Mouse (Mus musculus) embryonic facial prominence, embryonic 10.5 days (tissue): ENCODE measurements around the gene Olfr1065. TPM values are rescaled to one million over a fixed set of nuclear protein-coding genes. Genes with fewer than 3 reads are reported as not detected.
"Not testable (repeated sequence)": the region's sequence is repeated elsewhere in the genome, so short reads cannot be mapped to it uniquely, and the experiment has no call there.

Experiments used
- DNase-seq: peaks from one replicate; pipeline ENCODE4 v3.0.0-alpha.2; 2017; ENCODE audit warnings: low spot score
- H3K27ac ChIP-seq: fragments of 300-500 bp; sonication (generic); replicated peaks from 2 replicates; pipeline ENCODE4 v1.5.1; 2016; ENCODE audit warnings: mild to moderate bottlenecking
- H3K27me3 ChIP-seq: fragments of 300-500 bp; sonication (generic); replicated peaks from 2 replicates; pipeline ENCODE4 v1.6.1; 2016; ENCODE audit warnings: low read depth, mild to moderate bottlenecking; ENCODE audit not compliant: poor library complexity, severe bottlenecking
- H3K36me3 ChIP-seq: fragments of 300-500 bp; sonication (generic); replicated peaks from 2 replicates; pipeline ENCODE4 v1.6.1; 2016; ENCODE audit warnings: mild to moderate bottlenecking, moderate library complexity
- H3K4me1 ChIP-seq: fragments of 300-500 bp; sonication (generic); 2 replicates; pipeline ENCODE4 v1.6.1; 2016
- H3K4me3 ChIP-seq: fragments of 300-500 bp; sonication (generic); 2 replicates; pipeline ENCODE4 v1.5.1; 2016; ENCODE audit warnings: mild to moderate bottlenecking, moderate library complexity
- H3K9me3 ChIP-seq: fragments of 300-500 bp; sonication (generic); 2 replicates; pipeline ENCODE4 v1.6.1; 2016; ENCODE audit warnings: mild to moderate bottlenecking
- WGBS: fragments of 180-500 bp; shearing (Covaris S2); methylation state at CpG from one replicate; pipeline ENCODE4 v1.1.7; 2016; 5-methylcytosine and 5-hydroxymethylcytosine counted together
- polyA plus RNA-seq: library from polyadenylated mRNA; unstranded; fragments of >200 nt; fragmentation: Nextera tagmentation; extraction: Ambion mirVana; gene quantifications from 2 replicates; pipeline ENCODE4 v1.2.1, GENCODE M21; 2016

Olfr1065 gene
- not detected in 2 replicates for polyA plus RNA-seq

DNA sequence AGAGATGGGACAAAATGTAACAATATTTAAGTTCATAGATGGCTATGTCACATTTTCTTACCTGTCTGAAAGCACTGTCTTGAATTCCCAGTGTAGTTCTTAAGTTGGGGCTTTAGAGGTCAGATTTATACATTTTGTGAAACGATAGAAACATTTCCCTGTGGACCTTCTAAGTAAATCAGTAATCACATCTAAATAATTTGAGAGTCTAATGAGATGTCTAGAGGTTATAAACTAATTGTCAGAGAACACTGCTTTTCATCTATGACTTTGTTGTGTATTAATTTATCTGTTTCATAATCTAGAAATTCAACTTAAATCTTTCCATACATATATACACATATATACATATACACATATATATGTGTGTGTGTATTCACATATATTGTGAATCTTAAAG, at the start of gene Olfr1065:
Gene Olfr1065, minus strand, starts transcription at position 101 of the 400 bp plus-strand sequence.
- not testable (repeated sequence) for H3K4me1 ChIP-seq, H3K9me3 ChIP-seq, DNase-seq, H3K27me3 ChIP-seq, H3K36me3 ChIP-seq, H3K27ac ChIP-seq, H3K4me3 ChIP-seq
- 82% methylated on average over 1 of the region's 1 CpGs for WGBS

GRCm38 (mm10) chr2:86487286-86487685, 36.9 kb upstream of the Olfr1065 start, which contains the start of gene Olfr228:
TSS of gene Olfr228 (minus strand) at chr2:86487386.
- H3K36me3 ChIP-seq: no peaks in the 10 kb centered on the region
- no peak within 1 kb of the TSS for H3K4me3 ChIP-seq
- no peaks in the 10 kb centered on the region for H3K4me1 ChIP-seq
- H3K9me3 ChIP-seq: no peaks in the 10 kb centered on the region
- H3K27ac ChIP-seq: no peak within 1 kb of the TSS
- DNase-seq: no peak
- WGBS: 37% methylated on average over 1 of the region's 1 CpGs
- H3K27me3 ChIP-seq: no peaks in the 10 kb centered on the region

GRCm38 (mm10) chr2:86464442-86465109, 14.2 kb upstream of the Olfr1065 start:
- no peak overlapping the region for H3K4me3 ChIP-seq
- H3K9me3 ChIP-seq: no peaks in the 10 kb centered on the region
- 40% methylated on average over 10 of the region's 10 CpGs for WGBS
- no peaks in the 10 kb centered on the region for H3K4me1 ChIP-seq
- peak; percentile 61 for DNase-seq
- no peaks in the 10 kb centered on the region for H3K27me3 ChIP-seq
- no peaks in the 10 kb centered on the region for H3K36me3 ChIP-seq
- no peak overlapping the region for H3K27ac ChIP-seq

GRCm38 (mm10) chr2:86460434-86460833, 10.0 kb upstream of the Olfr1065 start:
- no peak for DNase-seq
- 83% methylated on average over 1 of the region's 1 CpGs for WGBS
- H3K9me3 ChIP-seq: no peaks in the 10 kb centered on the region
- H3K27ac ChIP-seq: no peak overlapping the region
- no peak overlapping the region for H3K4me3 ChIP-seq
- H3K27me3 ChIP-seq: no peaks in the 10 kb centered on the region
- no peaks in the 10 kb centered on the region for H3K4me1 ChIP-seq
- H3K36me3 ChIP-seq: no peaks in the 10 kb centered on the region

- Histone ChIP-seq H3K36me3 (no peaks in the 10 kb centered on the region), H3K9me3 (no peaks in the 10 kb centered on the region), H3K4me3 (no peak within 1 kb of the TSS), H3K27ac (no peak within 1 kb of the TSS), H3K27me3 (no peaks in the 10 kb centered on the region), H3K4me1 (no peaks in the 10 kb centered on the region)
- DNase-seq: no peak
- 89% methylated on average over 1 of the region's 1 CpGs for WGBS
Measured at GRCm38 (mm10) chr2:86456169-86456568, 5.8 kb upstream of the Olfr1065 start, which contains the start of gene Olfr1066. TSS of gene Olfr1066 (minus strand) at chr2:86456269.

DNA sequence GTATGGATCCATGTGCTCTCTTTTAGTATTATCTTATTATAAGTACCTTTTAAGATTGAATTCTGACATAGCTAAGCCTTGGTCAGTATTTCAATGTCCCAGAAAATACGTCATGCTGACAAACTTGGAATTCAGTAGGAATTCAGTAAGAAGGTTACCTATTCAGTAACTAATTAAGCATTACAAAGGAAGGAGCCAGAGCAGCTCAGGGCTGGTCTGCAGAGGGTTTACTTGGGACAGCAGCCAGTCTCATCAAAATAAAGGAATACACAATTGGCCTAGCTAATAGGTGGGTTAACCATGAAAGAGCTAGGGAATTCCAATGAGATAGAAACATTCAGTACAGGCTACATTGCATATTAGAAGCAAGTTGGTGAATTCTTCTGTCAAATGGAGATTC, 8.3 kb downstream of the Olfr1065 start:
- WGBS: 72% methylated on average over 1 of the region's 1 CpGs
- not testable (repeated sequence) for DNase-seq, H3K36me3 ChIP-seq, H3K9me3 ChIP-seq, H3K4me1 ChIP-seq, H3K27ac ChIP-seq, H3K4me3 ChIP-seq, H3K27me3 ChIP-seq

GRCm38 (mm10) chr2:86428511-86428910, 21.9 kb downstream of the Olfr1065 start:
- not testable (repeated sequence) for DNase-seq, H3K27ac ChIP-seq, H3K27me3 ChIP-seq, H3K9me3 ChIP-seq, H3K4me1 ChIP-seq, H3K36me3 ChIP-seq, H3K4me3 ChIP-seq
- 90% methylated on average over 8 of the region's 8 CpGs for WGBS

DNA sequence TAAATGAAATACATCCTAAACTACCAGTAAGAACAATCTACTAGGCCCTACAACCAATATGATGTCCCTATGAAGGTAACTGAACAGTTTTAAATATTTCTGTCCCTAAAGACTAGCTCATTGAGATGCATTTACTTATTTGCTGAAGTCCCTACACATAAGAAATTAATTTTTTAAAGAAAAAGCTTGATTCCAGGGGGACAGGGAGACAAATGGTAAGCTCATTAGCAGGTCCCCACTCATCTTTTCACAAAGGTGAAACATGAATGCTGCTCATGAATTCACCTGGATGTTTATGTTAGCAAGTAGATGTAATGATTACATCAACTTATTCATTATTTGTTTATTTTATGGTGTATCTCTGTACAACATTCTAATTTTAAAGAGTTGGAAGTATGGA, 23.7 kb downstream of the Olfr1065 start, which contains the start of gene Olfr1062:
Gene Olfr1062, minus strand, starts transcription at position 101 of the 400 bp plus-strand sequence.
- H3K4me1 ChIP-seq, H3K4me3 ChIP-seq, H3K36me3 ChIP-seq, H3K27me3 ChIP-seq, DNase-seq, H3K9me3 ChIP-seq, H3K27ac ChIP-seq: not testable (repeated sequence)

- H3K27ac ChIP-seq: no peak within 1 kb of the TSS
- no peaks in the 10 kb centered on the region for H3K9me3 ChIP-seq
- no peak within 1 kb of the TSS for H3K4me3 ChIP-seq
- no peaks in the 10 kb centered on the region for H3K36me3 ChIP-seq
- H3K4me1 ChIP-seq: no peaks in the 10 kb centered on the region
- DNase-seq: no peak
- no peaks in the 10 kb centered on the region for H3K27me3 ChIP-seq
- WGBS: 85% methylated on average over 1 of the region's 1 CpGs
Measured at GRCm38 (mm10) chr2:86413950-86414349, 36.4 kb downstream of the Olfr1065 start, which contains the start of gene Olfr1061. TSS of gene Olfr1061 (minus strand) at chr2:86414050.

- H3K4me3 ChIP-seq: no peak overlapping the region
- H3K27me3 ChIP-seq: no peaks in the 10 kb centered on the region
- H3K9me3 ChIP-seq: no peaks in the 10 kb centered on the region
- DNase-seq: no peak
- 95% methylated on average over 2 of the region's 2 CpGs for WGBS
- H3K27ac ChIP-seq: no peak overlapping the region
- H3K36me3 ChIP-seq: no peaks in the 10 kb centered on the region
- H3K4me1 ChIP-seq: no peaks in the 10 kb centered on the region
Measured at GRCm38 (mm10) chr2:86395114-86395513, 55.3 kb downstream of the Olfr1065 start.

Other genes starting within 250 kb of the Olfr1065 start
- gene Olfr1045, start 247.6 kb downstream of the Olfr1065 start, polyA plus RNA-seq: not detected in 2 replicates
- not detected in 2 replicates for gene Olfr1046, start 231.3 kb downstream of the Olfr1065 start, polyA plus RNA-seq
- gene Olfr1047, start 219.2 kb downstream of the Olfr1065 start, polyA plus RNA-seq: not detected in 2 replicates
- not detected in 2 replicates for gene Olfr1048, start 210.3 kb downstream of the Olfr1065 start, polyA plus RNA-seq
- not detected in 2 replicates for gene Olfr1049, start 192.3 kb downstream of the Olfr1065 start, polyA plus RNA-seq
- not detected in 2 replicates for gene Olfr1051, start 171.5 kb downstream of the Olfr1065 start, polyA plus RNA-seq
- gene Olfr1052, start 158.1 kb downstream of the Olfr1065 start, polyA plus RNA-seq: not detected in 2 replicates
- gene Olfr1053, start 135.3 kb downstream of the Olfr1065 start, polyA plus RNA-seq: not detected in 2 replicates
- not detected in 2 replicates for gene Olfr1054, start 115.2 kb downstream of the Olfr1065 start, polyA plus RNA-seq
- not detected in 2 replicates for gene Olfr1055, start 100.3 kb downstream of the Olfr1065 start, polyA plus RNA-seq
- gene Olfr1056, start 88.1 kb downstream of the Olfr1065 start, polyA plus RNA-seq: not detected in 2 replicates
- gene Olfr1057, start 72.2 kb downstream of the Olfr1065 start, polyA plus RNA-seq: not detected in 2 replicates
- gene Olfr1058, start 62.0 kb downstream of the Olfr1065 start, polyA plus RNA-seq: not detected in 2 replicates
- gene Olfr1061, start 36.5 kb downstream of the Olfr1065 start, polyA plus RNA-seq: not detected in 2 replicates
- not detected in 2 replicates for gene Olfr1062, start 23.8 kb downstream of the Olfr1065 start, polyA plus RNA-seq
- gene Olfr1066, start 5.7 kb upstream of the Olfr1065 start, polyA plus RNA-seq: not detected in 2 replicates
- gene Olfr228, start 36.8 kb upstream of the Olfr1065 start, polyA plus RNA-seq: not detected in 2 replicates
- not detected in 2 replicates for gene Olfr1076, start 57.9 kb upstream of the Olfr1065 start, polyA plus RNA-seq
- gene Olfr1079, start 91.9 kb upstream of the Olfr1065 start, polyA plus RNA-seq: not detected in 2 replicates
- gene Olfr1080, start 107.6 kb upstream of the Olfr1065 start, polyA plus RNA-seq: not detected in 2 replicates
- gene Olfr1082, start 148.4 kb upstream of the Olfr1065 start, polyA plus RNA-seq: not detected in 2 replicates
- gene Olfr1084, start 189.1 kb upstream of the Olfr1065 start, polyA plus RNA-seq: not detected in 2 replicates
- gene Olfr1085, start 211.4 kb upstream of the Olfr1065 start, polyA plus RNA-seq: not detected in 2 replicates
- gene Olfr1086, start 229.5 kb upstream of the Olfr1065 start, polyA plus RNA-seq: not detected in 2 replicates
- gene Olfr1087, start 247.8 kb upstream of the Olfr1065 start, polyA plus RNA-seq: not detected in 2 replicates